Mouse (Mus musculus) heart, embryonic 12.5 days (tissue): ENCODE data around the gene Purb. TPM values are rescaled to one million over a fixed set of nuclear protein-coding genes. Genes with fewer than 3 reads are reported as not detected.

ENCODE experiments used
- ATAC-seq: fragments of 200-750 bp; cut with Nextera tagmentation; 2 replicates; pipeline ENCODE4 v1.8.0; 2017; ENCODE audit warnings: moderate TSS enrichment, moderate library complexity; ENCODE audit not compliant: insufficient number of reproducible peaks, low FRiP score
- H3K27ac ChIP-seq: fragments of 300-500 bp; sonication (generic); 2 replicates; pipeline ENCODE4 v1.5.1; 2016; ENCODE audit warnings: mild to moderate bottlenecking, moderate library complexity; ENCODE audit not compliant: poor library complexity, severe bottlenecking
- H3K27me3 ChIP-seq: fragments of 300-500 bp; sonication (generic); replicated peaks from 2 replicates; pipeline ENCODE4 v1.6.1; 2016; ENCODE audit warnings: mild to moderate bottlenecking, moderate library complexity
- H3K36me3 ChIP-seq: fragments of 300-500 bp; sonication (generic); 2 replicates; pipeline ENCODE4 v1.6.1; 2016; ENCODE audit warnings: mild to moderate bottlenecking, moderate library complexity
- H3K4me1 ChIP-seq: fragments of 300-500 bp; sonication (generic); replicated peaks from 2 replicates; pipeline ENCODE4 v1.6.1; 2016; ENCODE audit warnings: mild to moderate bottlenecking
- H3K4me2 ChIP-seq: fragments of 300-500 bp; sonication (generic); 2 replicates; pipeline ENCODE4 v1.6.1; 2016; ENCODE audit warnings: mild to moderate bottlenecking, moderate library complexity
- H3K4me3 ChIP-seq: fragments of 300-500 bp; sonication (generic); 2 replicates; pipeline ENCODE4 v1.5.1; 2016; ENCODE audit warnings: mild to moderate bottlenecking
- H3K9ac ChIP-seq: fragments of 300-500 bp; sonication (generic); 2 replicates; pipeline ENCODE4 v1.6.1; 2016; ENCODE audit warnings: mild to moderate bottlenecking, moderate library complexity
- H3K9me3 ChIP-seq: fragments of 300-500 bp; sonication (generic); replicated peaks from 2 replicates; pipeline ENCODE4 v1.6.1; 2016; ENCODE audit warnings: mild to moderate bottlenecking, moderate library complexity
- WGBS: fragments of 180-500 bp; shearing (Covaris S2); methylation state at CpG from one replicate; pipeline ENCODE4 v1.1.7; 2016; 5-methylcytosine and 5-hydroxymethylcytosine counted together
- polyA plus RNA-seq: library from polyadenylated mRNA; unstranded; fragments of >200 nt; fragmentation: Nextera tagmentation; extraction: Ambion mirVana; gene quantifications from 2 replicates; pipeline ENCODE4 v1.2.1, GENCODE M21; 2016

Gene Purb
- polyA plus RNA-seq, 1 experiment from 2014 or later = 29.8 TPM

DNA sequence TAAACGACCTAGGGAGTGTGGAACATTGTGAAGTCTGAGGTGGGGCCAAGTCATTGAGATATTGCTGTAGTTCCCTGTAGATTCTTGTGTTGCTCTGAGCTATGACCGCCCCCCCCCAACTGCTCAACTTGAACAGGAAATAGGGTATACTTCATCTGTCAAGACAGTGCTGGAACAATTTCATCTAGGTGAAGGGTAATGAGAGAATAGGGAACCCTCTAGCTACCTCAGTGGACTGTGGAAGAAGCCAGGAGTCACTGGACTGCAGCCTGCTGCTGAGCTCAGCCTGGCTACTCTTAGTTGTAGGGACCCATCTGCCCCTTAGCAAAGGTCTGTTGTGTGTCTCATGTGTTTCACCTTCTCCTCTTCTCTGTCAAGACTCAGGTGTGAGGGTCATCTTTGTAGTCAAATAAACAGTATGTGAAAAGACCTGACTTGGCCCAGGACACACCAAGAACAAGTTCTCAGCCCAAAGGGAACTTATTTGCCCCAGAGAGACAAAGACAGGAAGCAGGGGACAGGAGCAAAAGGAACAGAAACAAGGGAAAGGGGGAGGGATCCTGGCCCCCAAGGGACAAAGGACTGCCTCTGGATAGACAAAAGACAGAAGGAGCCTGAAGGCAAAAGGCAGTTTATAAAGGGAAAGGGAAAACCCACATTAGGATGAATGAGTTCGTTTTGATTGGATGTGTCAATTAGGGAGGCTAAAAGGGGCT lies 8.7 kb upstream of the Purb start:
- Histone ChIP-seq H3K4me2 (no peak overlapping the region), H3K4me3 (no peak overlapping the region), H3K27ac (0 out of 2 replicates have a peak overlapping the region, but pooled peaks have one; percentile 6), H3K9me3 (no peaks in the 10 kb centered on the region), H3K27me3 (no peaks in the 10 kb centered on the region), H3K4me1 (peaks cover 16% of the 10 kb centered on the region), H3K36me3 (no peaks in the 10 kb centered on the region), H3K9ac (no peak overlapping the region)
- no peak for ATAC-seq
- WGBS = 57% methylated on average over 3 of the region's 3 CpGs

DNA sequence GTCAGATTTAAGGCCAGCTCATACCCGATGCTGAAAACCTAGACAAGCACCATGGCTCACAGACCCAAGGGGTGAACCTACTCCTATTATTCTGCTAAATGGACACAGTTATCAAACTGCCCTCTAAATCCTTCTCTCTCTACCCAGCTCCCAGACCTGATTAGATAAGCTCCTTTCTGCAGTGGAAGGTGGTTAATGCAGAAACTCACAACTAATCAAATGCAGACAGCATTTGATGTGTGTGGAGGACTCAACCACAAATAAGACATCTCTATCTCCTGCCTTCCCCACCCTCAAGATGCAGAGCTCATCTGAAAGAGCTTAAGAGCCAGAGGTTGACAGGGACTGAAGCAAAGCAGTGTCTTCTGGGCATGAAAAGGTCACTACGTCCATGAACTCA lies 7.4 kb upstream of the Purb start:
- Histone ChIP-seq H3K9me3 (no peaks in the 10 kb centered on the region), H3K4me2 (no peak overlapping the region), H3K36me3 (no peaks in the 10 kb centered on the region), H3K4me3 (no peak overlapping the region), H3K27ac (no peak overlapping the region), H3K27me3 (no peaks in the 10 kb centered on the region), H3K9ac (no peak overlapping the region), H3K4me1 (peaks cover 16% of the 10 kb centered on the region)
- 50% methylated on average over 2 of the region's 2 CpGs for WGBS
- no peak for ATAC-seq

- H3K4me2 ChIP-seq = no peak overlapping the region
- ATAC-seq = no peak
- peaks cover 8% of the 10 kb centered on the region for H3K4me1 ChIP-seq
- H3K36me3 ChIP-seq = no peaks in the 10 kb centered on the region
- 61% methylated on average over 6 of the region's 6 CpGs for WGBS
- H3K27ac ChIP-seq = no peak overlapping the region
- H3K4me3 ChIP-seq = no peak overlapping the region
- no peaks in the 10 kb centered on the region for H3K9me3 ChIP-seq
- H3K27me3 ChIP-seq = no peaks in the 10 kb centered on the region
- H3K9ac ChIP-seq = no peak overlapping the region
Observed at GRCm38 (mm10) chr11:6481669-6482185, 6.0 kb upstream of the Purb start.

- H3K9ac ChIP-seq = no peak overlapping the region
- no peak overlapping the region for H3K27ac ChIP-seq
- no peak for ATAC-seq
- H3K27me3 ChIP-seq = no peaks in the 10 kb centered on the region
- H3K36me3 ChIP-seq = no peaks in the 10 kb centered on the region
- H3K9me3 ChIP-seq = no peaks in the 10 kb centered on the region
- peaks cover 7% of the 10 kb centered on the region for H3K4me1 ChIP-seq
- no peak overlapping the region for H3K4me2 ChIP-seq
- WGBS = 76% methylated on average over 13 of the region's 13 CpGs
- no peak overlapping the region for H3K4me3 ChIP-seq
Observed at GRCm38 (mm10) chr11:6480681-6481405, 5.1 kb upstream of the Purb start.

DNA sequence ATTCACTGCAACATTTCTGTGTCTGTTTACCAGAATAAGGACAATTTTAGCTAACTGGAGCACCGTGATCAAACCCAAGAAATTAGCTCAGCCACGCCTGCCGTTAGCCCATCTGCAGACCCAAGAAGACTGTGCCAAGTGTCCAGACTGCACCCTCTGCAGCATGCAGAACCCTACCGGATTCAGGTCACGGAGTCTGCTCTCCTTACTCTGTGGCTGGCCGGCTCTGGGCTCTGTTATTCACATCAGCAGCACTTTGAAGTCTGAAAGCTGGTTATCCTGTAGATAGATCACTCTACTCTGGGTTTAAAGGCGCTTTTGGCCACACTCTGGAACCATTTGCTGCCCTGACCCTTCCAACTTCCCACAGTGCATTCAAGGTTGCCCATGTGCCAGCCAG lies 4.5 kb upstream of the Purb start:
- WGBS = 66% methylated on average over 7 of the region's 7 CpGs
- no peak for ATAC-seq
- no peak overlapping the region for H3K27ac ChIP-seq
- H3K36me3 ChIP-seq = no peaks in the 10 kb centered on the region
- H3K27me3 ChIP-seq = no peaks in the 10 kb centered on the region
- H3K9me3 ChIP-seq = no peaks in the 10 kb centered on the region
- H3K4me1 ChIP-seq = peaks cover 7% of the 10 kb centered on the region
- no peak overlapping the region for H3K4me3 ChIP-seq
- no peak overlapping the region for H3K9ac ChIP-seq
- no peak overlapping the region for H3K4me2 ChIP-seq

- 63% methylated on average over 2 of the region's 2 CpGs for WGBS
- Histone ChIP-seq H3K4me1 (peaks cover 7% of the 10 kb centered on the region), H3K4me2 (no peak overlapping the region), H3K4me3 (no peak overlapping the region), H3K27me3 (no peaks in the 10 kb centered on the region), H3K9me3 (no peaks in the 10 kb centered on the region), H3K36me3 (no peaks in the 10 kb centered on the region; the same call in 1 of the 2 replicates), H3K9ac (no peak overlapping the region), H3K27ac (no peak overlapping the region)
- ATAC-seq = no peak
Observed at GRCm38 (mm10) chr11:6479231-6479630, 3.5 kb upstream of the Purb start.

DNA sequence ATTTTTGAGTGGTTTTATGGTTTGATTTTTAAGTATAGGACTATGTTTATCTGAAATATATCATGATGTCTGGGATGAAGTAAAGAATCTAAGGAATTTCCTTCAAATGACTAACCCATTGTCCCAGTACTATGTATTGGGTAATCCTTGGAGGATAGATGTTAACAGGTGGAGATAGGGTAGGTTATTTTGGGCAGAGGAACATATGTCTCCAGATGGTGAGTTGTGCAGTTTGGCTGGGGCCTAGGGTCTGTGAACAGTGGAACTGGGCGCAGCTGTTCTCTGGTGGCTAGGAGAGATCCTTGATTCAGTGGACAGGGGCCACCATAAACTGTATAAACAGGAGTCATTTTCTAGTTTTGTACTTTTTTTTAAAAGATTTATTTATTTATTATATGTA lies 1.6 kb upstream of the Purb start:
- 91% methylated on average over 1 of the region's 1 CpGs for WGBS
- no peak overlapping the region for H3K4me3 ChIP-seq
- peaks cover 6% of the 10 kb centered on the region; the same call in 1 of the 2 replicates for H3K4me1 ChIP-seq
- H3K9ac ChIP-seq = no peak overlapping the region
- H3K27ac ChIP-seq = no peak overlapping the region
- no peaks in the 10 kb centered on the region for H3K27me3 ChIP-seq
- H3K9me3 ChIP-seq = no peaks in the 10 kb centered on the region
- H3K4me2 ChIP-seq = no peak overlapping the region
- no peak for ATAC-seq
- H3K36me3 ChIP-seq = no peaks in the 10 kb centered on the region; the same call in 1 of the 2 replicates

DNA sequence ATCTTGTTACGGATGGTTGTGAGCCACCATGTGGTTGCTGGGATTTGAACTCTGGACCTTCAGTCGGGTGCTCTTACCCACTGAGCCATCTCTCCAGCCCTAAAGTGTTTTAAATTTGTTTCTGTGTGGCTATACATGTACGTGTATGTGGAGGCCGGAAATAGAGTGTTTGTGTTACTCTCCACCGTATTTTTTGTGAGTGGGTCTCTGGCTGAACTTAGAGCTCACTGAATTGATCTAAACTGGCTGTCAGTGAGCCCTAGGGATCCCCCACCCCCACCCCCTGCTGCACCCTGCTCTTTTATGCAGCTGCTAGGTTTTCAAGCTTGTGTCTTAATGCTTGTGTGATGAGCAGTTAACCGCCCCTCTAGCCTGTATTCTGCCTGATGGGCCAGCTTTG lies 1.2 kb upstream of the Purb start:
- no peak for ATAC-seq
- Histone ChIP-seq H3K4me3 (no peak overlapping the region), H3K9ac (no peak overlapping the region), H3K9me3 (no peaks in the 10 kb centered on the region), H3K4me1 (peaks cover 6% of the 10 kb centered on the region; the same call in 1 of the 2 replicates), H3K36me3 (no peaks in the 10 kb centered on the region; the same call in 1 of the 2 replicates), H3K27me3 (no peaks in the 10 kb centered on the region), H3K27ac (no peak overlapping the region), H3K4me2 (no peak overlapping the region)
- WGBS = 74% methylated on average over 6 of the region's 6 CpGs

- H3K4me3 ChIP-seq = peak overlapping the region; percentile 81
- no peaks in the 10 kb centered on the region; the same call in 1 of the 2 replicates for H3K36me3 ChIP-seq
- peak; percentile 52 for ATAC-seq
- no peaks in the 10 kb centered on the region for H3K27me3 ChIP-seq
- peak overlapping the region; percentile 97 for H3K4me2 ChIP-seq
- H3K27ac ChIP-seq = peak overlapping the region; percentile 100
- under 1% methylated on average over 107 of the region's 109 CpGs for WGBS
- H3K9ac ChIP-seq = peak overlapping the region; percentile 98
- H3K9me3 ChIP-seq = no peaks in the 10 kb centered on the region
- peaks cover 15% of the 10 kb centered on the region for H3K4me1 ChIP-seq
Observed at GRCm38 (mm10) chr11:6474874-6475731, 614 bp downstream of the Purb start.

DNA sequence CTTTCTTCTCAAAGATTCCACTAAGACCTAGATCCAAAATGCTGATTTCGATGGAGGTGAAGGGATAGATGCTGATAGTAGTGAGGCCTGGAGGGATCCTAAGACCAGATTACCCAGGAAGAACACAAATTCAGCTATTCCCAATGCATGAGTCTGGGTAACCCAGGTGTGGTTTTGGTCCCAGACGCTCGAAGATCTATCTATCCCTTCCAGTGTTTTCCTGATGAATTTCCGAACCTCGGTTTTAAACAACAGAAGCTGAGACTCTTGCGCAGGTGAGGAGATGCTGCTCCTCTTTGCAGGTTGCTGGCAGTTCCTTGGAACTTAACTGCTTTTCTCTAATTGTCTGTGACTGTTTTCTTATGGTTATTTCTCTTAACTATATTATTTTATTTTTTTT lies 1.3 kb downstream of the Purb start:
- Histone ChIP-seq H3K27ac (peak overlapping the region; percentile 100), H3K4me3 (peak overlapping the region; percentile 81), H3K9me3 (no peaks in the 10 kb centered on the region), H3K4me1 (peaks cover 15% of the 10 kb centered on the region), H3K36me3 (no peaks in the 10 kb centered on the region; the same call in 1 of the 2 replicates), H3K27me3 (no peaks in the 10 kb centered on the region), H3K9ac (peak overlapping the region; percentile 98), H3K4me2 (peak overlapping the region; percentile 97)
- WGBS = 24% methylated on average over 6 of the region's 6 CpGs
- ATAC-seq = no peak

- H3K4me2 ChIP-seq = peak overlapping the region; percentile 80
- peak overlapping the region; percentile 76 for H3K9ac ChIP-seq
- no peak for ATAC-seq
- H3K36me3 ChIP-seq = peaks cover 6% of the 10 kb centered on the region
- H3K27me3 ChIP-seq = no peaks in the 10 kb centered on the region
- no peaks in the 10 kb centered on the region for H3K9me3 ChIP-seq
- H3K4me3 ChIP-seq = peak overlapping the region; percentile 55
- H3K27ac ChIP-seq = peak overlapping the region; percentile 86
- H3K4me1 ChIP-seq = peaks cover 19% of the 10 kb centered on the region
Observed at GRCm38 (mm10) chr11:6472076-6472475, 3.6 kb downstream of the Purb start.
